Mouse (Mus musculus) embryonic stem cell, embryonic (primary cell): Measurements from ENCODE around the gene Tardbp.

Experiments
- CTCF ChIA-PET, 4 experiments: fragments of 300-600 bp in 2 of 4; fragments of 350-600 bp in 2 of 4; sonication (Branson Sonifier 250); formaldehyde crosslinking; loops; one replicate each; lab custom pipeline; 2022; ENCODE audit warnings: inconsistent platforms in 2 of 4; lab: Charles Lee
- POLR2A ChIA-PET, 4 experiments: fragments of 300-600 bp in 2 of 4; fragments of 350-600 bp in 2 of 4; sonication (Branson Sonifier 250); formaldehyde crosslinking; loops; one replicate each; lab custom pipeline; 2022; ENCODE audit warnings: antibody characterized with exemption in 4 of 4, inconsistent platforms in 1 of 4; lab: Charles Lee

The Tardbp gene

GRCm38 (mm10) chr4:148626623-148627185 is at the start of gene Tardbp:
Gene Tardbp, minus strand, starts transcription at chr4:148627019.
- ChIA-PET POLR2A (interaction anchor here (0.6 to 5.3 kb wide), 106 partner anchors 9 to 690 kb away, joined by 3 to 79 read pairs (median 4); partner anchors contain the start of genes Dffa (in 3 of the 4), Gm572 (in 3 of the 4), Srm (in 3 of the 4) and Masp2 (in 2 of the 4)), CTCF (interaction anchor here in 3 of 4 experiments (0.6 to 1.6 kb wide), 6 partner anchors 17 to 111 kb away, joined by 3 to 7 read pairs (median 4); no protein-coding TSS in a partner anchor)

- CTCF ChIA-PET, result interaction anchor here in 3 of 4 experiments (0.6 to 1.6 kb wide), 6 partner anchors 8 to 495 kb away, joined by 3 to 4 read pairs (median 4); partner anchors contain the start of gene Gm572 (in 1 of the 3)
- POLR2A ChIA-PET, result interaction anchor here in 2 of 4 experiments (0.7 to 1.8 kb wide), 8 partner anchors 19 to 54 kb away, joined by 3 to 6 read pairs (median 4); partner anchors contain the start of gene Tardbp (in 2 of the 2)
Observed at GRCm38 (mm10) chr4:148676188-148676960, 49.6 kb upstream of the Tardbp start.

- POLR2A ChIA-PET, result interaction anchor here in 2 of 4 experiments (0.6 to 1.8 kb wide), 4 partner anchors 9 to 125 kb away, joined by 3 to 6 read pairs (median 4); partner anchors contain the start of gene Tardbp (in 1 of the 2)
- CTCF ChIA-PET, result interaction anchor here in 2 of 4 experiments (0.9 to 1.6 kb wide), 3 partner anchors 20 to 392 kb away, joined by 3 to 4 read pairs (median 4); no protein-coding TSS in a partner anchor
Observed at GRCm38 (mm10) chr4:148675043-148675442, 48.2 kb upstream of the Tardbp start.

- ChIA-PET CTCF (no interaction called here), POLR2A (interaction anchor here in 1 of 4 experiments (0.9 kb wide), 1 partner anchor 23 kb away, joined by 3 read pairs; no protein-coding TSS in a partner anchor)
Observed at GRCm38 (mm10) chr4:148671230-148671947, 44.6 kb upstream of the Tardbp start.

GRCm38 (mm10) chr4:148667006-148667755 is 40.4 kb upstream of the Tardbp start:
- ChIA-PET POLR2A (interaction anchor here in 2 of 4 experiments (0.6 to 1.6 kb wide), 3 partner anchors 40 to 411 kb away, joined by 3 to 4 read pairs (median 4); partner anchors contain the start of gene Tardbp (in 1 of the 2)), CTCF (no interaction called here)

- ChIA-PET POLR2A (interaction anchor here in 2 of 4 experiments (0.6 to 1.5 kb wide), 3 partner anchors 9 to 108 kb away, joined by 3 to 4 read pairs (median 3); no protein-coding TSS in a partner anchor), CTCF (interaction anchor here in 3 of 4 experiments (0.6 to 1.1 kb wide), 6 partner anchors 9 to 412 kb away, joined by 3 to 4 read pairs (median 3); no protein-coding TSS in a partner anchor)
Observed at GRCm38 (mm10) chr4:148664021-148664420, 37.2 kb upstream of the Tardbp start.

GRCm38 (mm10) chr4:148663326-148663725 is 36.5 kb upstream of the Tardbp start:
- CTCF ChIA-PET, result interaction anchor here in 3 of 4 experiments (0.6 to 1.1 kb wide), 5 partner anchors 8 to 413 kb away, joined by 3 to 4 read pairs (median 3); no protein-coding TSS in a partner anchor
- POLR2A ChIA-PET, result interaction anchor here in 2 of 4 experiments (0.6 to 1.7 kb wide), 4 partner anchors 8 to 109 kb away, joined by 3 to 4 read pairs (median 4); no protein-coding TSS in a partner anchor

- ChIA-PET CTCF (interaction anchor here (0.6 to 1.6 kb wide), 10 partner anchors 7 to 414 kb away, joined by 3 to 10 read pairs (median 3); partner anchors contain the start of gene Gm572 (in 1 of the 4)), POLR2A (interaction anchor here in 2 of 4 experiments (0.7 to 1.7 kb wide), 3 partner anchors 18 to 77 kb away, joined by 3 to 4 read pairs (median 3); no protein-coding TSS in a partner anchor)
Observed at GRCm38 (mm10) chr4:148662168-148662965, 35.5 kb upstream of the Tardbp start.

GRCm38 (mm10) chr4:148660174-148660573 is 33.4 kb upstream of the Tardbp start:
- POLR2A ChIA-PET, result interaction anchor here in 2 of 4 experiments (0.6 to 1.1 kb wide), 4 partner anchors 10 to 624 kb away, joined by 3 read pairs; partner anchors contain the start of gene Tardbp (in 1 of the 2)
- CTCF ChIA-PET, result interaction anchor here in 1 of 4 experiments (1.0 kb wide), 1 partner anchor 21 kb away, joined by 5 read pairs; no protein-coding TSS in a partner anchor

- ChIA-PET CTCF (interaction anchor here in 1 of 4 experiments (2.1 kb wide), 1 partner anchor 23 kb away, joined by 5 read pairs; no protein-coding TSS in a partner anchor), POLR2A (interaction anchor here in 2 of 4 experiments (0.8 to 1.5 kb wide), 4 partner anchors 12 to 34 kb away, joined by 3 to 5 read pairs (median 4); partner anchors contain the start of gene Tardbp (in 1 of the 2))
Observed at GRCm38 (mm10) chr4:148657776-148658175, 31.0 kb upstream of the Tardbp start.

GRCm38 (mm10) chr4:148656691-148657258 is 30.0 kb upstream of the Tardbp start:
- ChIA-PET CTCF (interaction anchor here in 2 of 4 experiments (0.7 to 2.1 kb wide), 2 partner anchors 21 to 24 kb away, joined by 5 to 8 read pairs; no protein-coding TSS in a partner anchor), POLR2A (interaction anchor here in 3 of 4 experiments (0.6 to 5.0 kb wide), 9 partner anchors 12 to 195 kb away, joined by 3 to 30 read pairs (median 4); partner anchors contain the start of gene Gm572 (in 2 of the 3))

- CTCF ChIA-PET, result interaction anchor here (0.5 to 2.6 kb wide), 19 partner anchors 8 to 1107 kb away, joined by 3 to 14 read pairs (median 3); partner anchors contain the start of gene Gm572 (in 2 of the 4)
- POLR2A ChIA-PET, result interaction anchor here in 3 of 4 experiments (0.6 to 5.0 kb wide), 27 partner anchors 9 to 217 kb away, joined by 3 to 30 read pairs (median 4); partner anchors contain the start of genes Tardbp (in 3 of the 3), Gm572 (in 2 of the 3) and Ubiad1 (in 1 of the 3)
Observed at GRCm38 (mm10) chr4:148654701-148655398, 28.0 kb upstream of the Tardbp start.

- ChIA-PET CTCF (interaction anchor here in 3 of 4 experiments (0.6 to 1.0 kb wide), 5 partner anchors 8 to 443 kb away, joined by 3 to 5 read pairs (median 3); partner anchors contain the start of gene Gm572 (in 1 of the 3)), POLR2A (interaction anchor here in 2 of 4 experiments (0.6 to 1.6 kb wide), 13 partner anchors 7 to 588 kb away, joined by 3 to 11 read pairs (median 3); partner anchors contain the start of gene Tardbp (in 2 of the 2))
Observed at GRCm38 (mm10) chr4:148651045-148651444, 24.2 kb upstream of the Tardbp start.

GRCm38 (mm10) chr4:148649309-148649708 is 22.5 kb upstream of the Tardbp start:
- POLR2A ChIA-PET, result interaction anchor here in 3 of 4 experiments (0.7 to 1.7 kb wide), 5 partner anchors 17 to 35 kb away, joined by 3 to 9 read pairs (median 4); partner anchors contain the start of gene Tardbp (in 2 of the 3)

More at GRCm38 (mm10) chr4:148649309-148649708, 22.5 kb upstream of the Tardbp start:
- CTCF ChIA-PET, result interaction anchor here (0.7 to 1.6 kb wide), 17 partner anchors 8 to 894 kb away, joined by 3 to 12 read pairs (median 4); no protein-coding TSS in a partner anchor
